Mouse (Mus musculus): ENCODE results near the gene Atp9a. TPM values are rescaled to one million over a fixed set of nuclear protein-coding genes. Genes with fewer than 3 reads are reported as not detected.

Atp9a gene
- polyA plus RNA-seq, 1 experiment from 2014 or later: 60.4 TPM

DNA sequence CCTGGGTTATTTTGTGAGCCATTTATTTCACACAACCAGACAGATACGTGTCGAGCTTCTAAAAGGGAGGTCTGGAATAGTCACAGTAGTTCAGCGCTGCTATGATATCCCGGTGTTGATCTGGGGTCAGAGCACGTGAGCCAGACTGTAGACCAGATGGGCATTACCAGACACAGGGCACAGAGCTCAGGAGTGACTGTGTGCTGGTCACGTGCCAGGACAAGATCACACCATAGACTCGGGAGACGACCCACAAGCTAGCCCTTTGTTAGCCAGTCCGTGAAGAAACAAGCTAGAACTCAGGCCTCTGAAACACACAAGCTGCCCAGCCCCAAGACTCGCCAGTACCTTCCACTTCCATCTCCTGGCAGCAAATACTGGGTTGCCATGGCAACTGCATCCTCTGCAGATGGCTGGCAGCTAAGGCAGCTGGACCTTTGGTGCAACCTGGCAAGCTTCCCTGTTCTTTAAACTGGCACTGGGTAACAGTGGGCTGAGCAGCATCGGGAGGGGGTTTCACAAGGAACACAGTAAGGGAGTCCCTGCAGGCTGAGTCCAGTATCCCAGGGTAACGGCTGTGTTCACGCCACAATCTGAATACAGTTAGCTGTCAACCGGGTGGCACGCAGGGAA, 63.4 kb downstream of the Atp9a start:
- peaks cover 26% of the 10 kb centered on the region for H3K4me1 ChIP-seq
- H3K27me3 ChIP-seq: no peaks in the 10 kb centered on the region
- peak; percentile 93 for ATAC-seq (replicated peaks)
- peak overlapping the region; percentile 96 for H3K27ac ChIP-seq (replicated peaks)
- H3K9me3 ChIP-seq: no peaks in the 10 kb centered on the region
- H3K9ac ChIP-seq (replicated peaks): no peak overlapping the region
- H3K4me3 ChIP-seq: no peak overlapping the region
- peaks cover 38% of the 10 kb centered on the region for H3K36me3 ChIP-seq
- H3K4me2 ChIP-seq (replicated peaks): peak overlapping the region; percentile 13
- WGBS: 32% methylated on average over 15 of the region's 15 CpGs

DNA sequence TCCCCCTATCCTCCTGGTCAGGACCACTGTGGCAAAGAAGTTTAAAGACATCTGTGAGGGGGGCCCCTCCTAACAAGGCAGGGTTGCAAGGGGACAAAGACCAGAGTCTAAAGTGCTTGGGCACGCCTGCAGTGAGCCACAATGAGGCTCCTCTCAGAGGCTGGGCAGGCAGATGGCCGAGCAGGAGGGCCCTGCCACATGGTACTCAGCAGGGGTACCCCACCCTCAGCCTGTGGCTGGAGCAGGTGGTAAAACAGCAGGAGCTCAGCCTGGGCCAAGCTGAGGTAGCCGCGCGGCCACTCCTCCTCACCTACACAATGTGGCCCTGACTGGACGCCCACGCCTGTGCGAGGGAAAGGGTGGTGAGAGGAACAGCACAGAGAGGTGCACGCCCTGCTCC, 64.6 kb downstream of the Atp9a start:
- Histone ChIP-seq H3K4me3 (no peak overlapping the region), H3K9me3 (no peaks in the 10 kb centered on the region), H3K4me2 (replicated peaks) (no peak overlapping the region), H3K36me3 (peaks cover 49% of the 10 kb centered on the region), H3K4me1 (peaks cover 26% of the 10 kb centered on the region), H3K27ac (replicated peaks) (peak overlapping the region; percentile 96), H3K9ac (replicated peaks) (no peak overlapping the region), H3K27me3 (no peaks in the 10 kb centered on the region)
- peak; percentile 73 for ATAC-seq (replicated peaks)
- 27% methylated on average over 9 of the region's 9 CpGs for WGBS

DNA sequence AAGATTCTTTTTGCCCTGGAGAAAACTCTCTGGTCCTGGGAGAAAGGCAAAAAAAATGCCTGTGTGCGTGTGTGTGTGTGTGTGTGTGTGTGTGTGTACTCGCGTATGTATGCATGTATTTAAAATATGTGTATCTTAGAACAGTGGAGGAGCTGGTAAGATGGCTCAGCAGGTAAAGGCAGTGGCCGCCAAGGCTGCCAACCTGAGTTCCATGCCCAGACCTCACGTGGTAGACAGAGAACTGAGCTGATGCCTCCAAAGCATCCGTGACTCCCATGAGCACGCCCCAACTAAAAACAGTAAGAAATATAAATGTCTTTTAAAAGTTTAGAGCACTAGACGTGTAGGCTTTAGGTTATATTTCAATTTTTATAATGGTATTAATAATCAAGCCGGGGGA, 70.5 kb downstream of the Atp9a start:
- 89% methylated on average over 9 of the region's 9 CpGs for WGBS
- no peaks in the 10 kb centered on the region for H3K27me3 ChIP-seq

DNA sequence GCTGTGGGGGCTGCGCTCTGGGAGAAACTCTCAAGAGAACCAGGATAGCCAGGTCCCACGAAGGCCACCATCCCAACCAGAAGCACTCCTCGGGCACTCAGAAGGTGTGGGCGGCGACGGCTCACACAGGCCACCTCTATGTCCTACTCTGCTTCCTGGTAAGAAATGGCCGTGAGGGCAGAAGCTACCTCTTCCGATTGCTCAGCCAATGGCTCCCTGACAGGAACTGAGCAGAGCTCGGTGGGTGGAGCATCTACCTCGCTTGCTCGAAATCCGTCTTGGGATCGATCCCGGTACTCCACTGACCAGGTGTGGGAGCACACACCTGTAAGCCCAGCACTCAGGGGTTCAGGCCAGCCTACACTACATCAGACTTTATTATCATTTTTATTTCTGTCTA, 72.0 kb downstream of the Atp9a start:
- Histone ChIP-seq H3K4me2 (replicated peaks) (no peak overlapping the region), H3K4me3 (no peak overlapping the region), H3K9me3 (no peaks in the 10 kb centered on the region), H3K36me3 (peaks cover 49% of the 10 kb centered on the region), H3K27me3 (no peaks in the 10 kb centered on the region), H3K9ac (replicated peaks) (no peak overlapping the region), H3K4me1 (no peaks in the 10 kb centered on the region), H3K27ac (replicated peaks) (no peak overlapping the region)
- 91% methylated on average over 14 of the region's 14 CpGs for WGBS
- ATAC-seq (replicated peaks): no peak

More for the DNA sequence above, 70.5 kb downstream of the Atp9a start:
- no peak for ATAC-seq (replicated peaks)
- Histone ChIP-seq H3K4me3 (no peak overlapping the region), H3K9ac (replicated peaks) (no peak overlapping the region), H3K36me3 (peaks cover 54% of the 10 kb centered on the region), H3K27ac (replicated peaks) (no peak overlapping the region), H3K4me2 (replicated peaks) (no peak overlapping the region), H3K9me3 (no peaks in the 10 kb centered on the region), H3K4me1 (no peaks in the 10 kb centered on the region)

DNA sequence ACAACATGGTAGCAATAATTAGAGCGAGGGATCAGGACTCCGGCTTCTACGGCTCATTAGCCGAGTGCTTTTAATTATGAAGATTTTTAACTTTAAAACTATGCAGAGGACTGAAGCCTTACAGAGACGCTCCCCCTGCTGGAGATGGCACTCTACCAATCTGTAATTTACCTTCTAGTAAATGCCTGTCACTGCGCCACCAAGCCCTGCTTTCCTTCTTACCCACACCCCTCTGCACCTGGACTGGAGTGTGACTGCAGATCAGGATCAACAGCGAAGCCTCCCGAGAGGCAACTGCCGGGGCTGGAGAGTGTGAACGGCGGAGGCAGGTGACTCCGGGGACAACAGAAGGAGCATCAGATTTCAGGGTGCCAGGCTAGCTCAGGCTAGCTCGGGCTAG, 72.4 kb downstream of the Atp9a start:
- Histone ChIP-seq H3K9me3 (no peaks in the 10 kb centered on the region), H3K27me3 (no peaks in the 10 kb centered on the region), H3K9ac (replicated peaks) (no peak overlapping the region), H3K4me1 (no peaks in the 10 kb centered on the region), H3K4me2 (replicated peaks) (no peak overlapping the region), H3K4me3 (no peak overlapping the region), H3K27ac (replicated peaks) (no peak overlapping the region), H3K36me3 (peaks cover 45% of the 10 kb centered on the region)
- WGBS: 78% methylated on average over 13 of the region's 13 CpGs
- ATAC-seq (replicated peaks): no peak

DNA sequence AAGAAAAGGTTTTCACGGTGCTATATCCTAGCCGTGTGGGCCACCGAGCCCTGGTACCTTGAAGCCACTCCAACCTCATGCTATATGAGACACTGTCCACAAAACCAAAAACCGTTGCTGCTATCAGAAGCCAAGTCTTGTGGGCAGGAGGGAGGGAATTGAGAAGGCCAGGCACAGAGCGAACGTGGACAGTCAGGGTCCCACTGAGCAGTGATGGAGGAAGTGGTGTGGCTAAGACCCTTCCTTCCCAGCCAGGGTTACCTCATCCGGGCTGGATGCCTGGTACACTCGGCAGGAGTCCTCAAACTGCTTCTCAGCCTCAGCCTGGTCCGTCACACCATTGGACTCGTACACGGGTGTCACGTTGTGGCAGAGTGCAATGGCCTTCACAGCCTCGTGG, 74.5 kb downstream of the Atp9a start:
- Histone ChIP-seq H3K4me3 (no peak overlapping the region), H3K4me1 (no peaks in the 10 kb centered on the region), H3K9ac (replicated peaks) (no peak overlapping the region), H3K4me2 (replicated peaks) (no peak overlapping the region), H3K36me3 (peaks cover 32% of the 10 kb centered on the region), H3K27me3 (no peaks in the 10 kb centered on the region), H3K9me3 (no peaks in the 10 kb centered on the region), H3K27ac (replicated peaks) (no peak overlapping the region)
- no peak for ATAC-seq (replicated peaks)
- 90% methylated on average over 13 of the region's 13 CpGs for WGBS

DNA sequence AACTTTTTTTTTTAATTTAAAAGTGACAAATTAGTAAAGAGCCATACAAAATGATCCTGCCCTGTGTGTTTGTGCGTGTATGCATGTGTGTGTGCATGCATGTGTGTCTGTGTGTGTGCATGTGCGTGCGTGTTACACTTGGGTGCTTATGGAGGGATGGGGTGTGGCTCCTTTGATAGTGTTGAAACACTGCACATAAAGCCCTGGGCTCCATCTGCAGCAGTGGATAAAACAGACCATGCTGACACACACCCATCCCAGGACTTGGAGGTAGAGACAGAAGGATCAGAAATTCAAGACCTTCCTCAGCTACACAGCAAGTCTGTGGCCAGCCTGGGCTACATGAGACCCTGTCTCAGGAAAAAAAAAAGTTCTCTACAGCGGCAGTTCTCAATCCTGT, 76.5 kb downstream of the Atp9a start:
- H3K4me1 ChIP-seq: no peaks in the 10 kb centered on the region
- H3K9me3 ChIP-seq: no peaks in the 10 kb centered on the region
- H3K36me3 ChIP-seq: peaks cover 32% of the 10 kb centered on the region
- H3K4me3 ChIP-seq: no peak overlapping the region
- H3K27ac ChIP-seq (replicated peaks): no peak overlapping the region
- no peak overlapping the region for H3K9ac ChIP-seq (replicated peaks)
- H3K27me3 ChIP-seq: no peaks in the 10 kb centered on the region
- no peak overlapping the region for H3K4me2 ChIP-seq (replicated peaks)
- no peak for ATAC-seq (replicated peaks)
- 90% methylated on average over 4 of the region's 4 CpGs for WGBS

DNA sequence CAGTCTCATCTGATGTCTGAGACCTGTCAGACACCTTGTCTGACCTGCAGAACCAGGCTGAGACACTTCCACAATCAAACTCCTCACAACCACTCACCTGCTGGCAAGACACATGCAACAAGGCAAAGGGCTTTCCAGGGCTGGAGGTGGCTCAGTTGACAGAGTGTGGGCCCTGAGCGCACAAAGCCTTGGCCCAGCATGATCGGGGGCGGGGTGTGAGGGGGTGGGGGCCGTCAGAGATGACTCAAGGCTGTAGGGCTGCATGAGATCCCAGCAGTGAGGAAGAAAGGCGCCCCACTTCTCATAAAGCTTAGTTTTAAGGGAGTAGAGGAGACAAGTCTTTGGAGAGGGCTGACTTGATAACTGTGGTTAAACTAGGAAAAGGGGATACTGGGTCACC, 78.5 kb downstream of the Atp9a start:
- Histone ChIP-seq H3K27me3 (no peaks in the 10 kb centered on the region), H3K4me2 (replicated peaks) (no peak overlapping the region), H3K36me3 (peaks cover 38% of the 10 kb centered on the region), H3K4me3 (no peak overlapping the region), H3K27ac (replicated peaks) (no peak overlapping the region), H3K9me3 (no peaks in the 10 kb centered on the region), H3K9ac (replicated peaks) (no peak overlapping the region), H3K4me1 (no peaks in the 10 kb centered on the region)
- no peak for ATAC-seq (replicated peaks)
- 79% methylated on average over 5 of the region's 5 CpGs for WGBS

DNA sequence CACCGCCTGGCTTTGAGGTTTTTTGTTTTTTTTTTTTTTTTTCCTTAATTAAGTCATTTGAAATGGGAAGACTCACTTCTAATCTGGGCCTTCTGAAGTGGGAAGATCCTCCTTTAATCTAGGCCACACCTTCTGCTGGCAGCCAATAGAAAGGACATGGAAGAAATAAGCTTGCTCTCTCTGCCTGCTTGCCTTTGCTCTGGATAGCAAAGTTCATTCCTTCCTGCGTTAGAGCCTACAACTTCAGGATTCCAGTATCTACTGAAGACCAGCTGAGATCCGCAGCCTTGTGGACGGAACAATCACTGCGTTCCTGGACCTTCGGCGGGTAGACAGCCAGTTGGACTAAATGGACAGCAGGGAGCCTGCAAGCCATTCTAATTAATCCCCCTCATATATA, 79.0 kb downstream of the Atp9a start:
- H3K27ac ChIP-seq (replicated peaks): no peak overlapping the region
- no peaks in the 10 kb centered on the region for H3K4me1 ChIP-seq
- WGBS: 79% methylated on average over 7 of the region's 7 CpGs
- H3K9ac ChIP-seq (replicated peaks): no peak overlapping the region
- no peak overlapping the region for H3K4me3 ChIP-seq
- ATAC-seq (replicated peaks): no peak
- H3K9me3 ChIP-seq: no peaks in the 10 kb centered on the region
- H3K27me3 ChIP-seq: no peaks in the 10 kb centered on the region
- H3K36me3 ChIP-seq: peaks cover 37% of the 10 kb centered on the region
- no peak overlapping the region for H3K4me2 ChIP-seq (replicated peaks)

DNA sequence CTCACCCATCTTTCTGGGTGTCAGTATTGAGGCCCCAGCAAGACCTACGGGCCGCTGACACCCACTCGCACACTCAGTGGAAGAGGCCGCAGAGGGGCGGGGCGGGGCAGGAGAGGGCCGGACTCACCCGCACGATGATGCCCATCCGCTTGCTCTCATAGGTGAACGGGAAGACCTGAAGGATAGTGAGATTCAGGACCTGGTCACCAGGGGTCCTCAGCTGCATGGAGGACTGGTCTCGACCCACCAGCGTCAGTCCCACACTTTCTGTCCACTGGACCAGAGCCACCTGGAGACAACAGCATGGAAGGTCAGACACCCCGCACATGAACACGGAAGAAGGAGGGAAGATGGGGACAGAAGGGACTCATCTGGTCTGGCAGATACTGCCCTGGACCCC, 80.4 kb downstream of the Atp9a start:
- Histone ChIP-seq H3K27me3 (no peaks in the 10 kb centered on the region), H3K4me1 (no peaks in the 10 kb centered on the region), H3K36me3 (peaks cover 36% of the 10 kb centered on the region), H3K4me2 (replicated peaks) (no peak overlapping the region), H3K9me3 (no peaks in the 10 kb centered on the region), H3K9ac (replicated peaks) (no peak overlapping the region), H3K4me3 (no peak overlapping the region), H3K27ac (replicated peaks) (no peak overlapping the region)
- WGBS: 75% methylated on average over 15 of the region's 15 CpGs
- no peak for ATAC-seq (replicated peaks)

DNA sequence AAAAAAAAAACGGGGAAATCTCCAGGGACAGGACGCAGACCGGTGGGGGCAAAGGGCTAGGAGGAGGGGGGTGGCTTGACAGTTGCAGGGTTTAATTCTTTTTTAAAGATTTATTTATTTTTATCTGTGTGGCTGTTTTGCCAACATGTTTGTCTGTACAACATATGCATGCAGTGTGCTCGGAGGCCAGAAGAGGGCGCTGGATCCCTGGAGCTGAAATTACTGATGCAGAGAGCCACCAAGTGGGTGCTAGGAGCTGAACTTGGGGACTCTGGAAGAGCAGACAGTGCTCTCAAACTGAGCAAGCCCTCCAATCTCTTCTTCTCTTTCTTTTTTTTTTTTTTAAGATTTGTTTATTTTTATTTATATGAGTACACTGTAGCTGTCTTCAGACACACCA, 81.9 kb downstream of the Atp9a start:
- no peaks in the 10 kb centered on the region for H3K27me3 ChIP-seq
- H3K9me3 ChIP-seq: no peaks in the 10 kb centered on the region
- no peak overlapping the region for H3K27ac ChIP-seq (replicated peaks)
- WGBS: 55% methylated on average over 5 of the region's 5 CpGs
- H3K36me3 ChIP-seq: peaks cover 36% of the 10 kb centered on the region
- no peak overlapping the region for H3K4me3 ChIP-seq
- H3K4me1 ChIP-seq: no peaks in the 10 kb centered on the region
- H3K9ac ChIP-seq (replicated peaks): no peak overlapping the region
- H3K4me2 ChIP-seq (replicated peaks): no peak overlapping the region
- ATAC-seq (replicated peaks): no peak

DNA sequence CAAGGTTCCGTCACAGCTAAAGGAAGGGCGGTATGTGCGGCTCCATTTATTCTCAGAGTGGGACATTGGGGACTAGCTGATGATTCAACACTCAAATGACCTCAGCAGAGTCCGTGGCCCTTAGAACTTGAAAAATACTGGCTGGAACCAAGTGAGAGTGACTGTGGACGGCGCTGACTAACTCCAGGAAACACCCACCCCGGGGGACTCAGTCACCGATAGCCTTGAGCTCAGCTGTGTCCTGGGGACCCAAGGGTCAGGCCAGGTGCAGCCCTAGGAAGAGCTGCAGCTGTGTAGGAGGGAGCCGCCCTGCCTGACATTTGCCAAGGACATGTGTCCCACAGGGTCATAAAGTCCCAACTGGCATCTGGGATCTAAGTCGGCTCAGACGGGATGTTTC, 83.7 kb downstream of the Atp9a start:
- Histone ChIP-seq H3K9me3 (no peaks in the 10 kb centered on the region), H3K4me2 (replicated peaks) (no peak overlapping the region), H3K36me3 (peaks cover 36% of the 10 kb centered on the region), H3K4me1 (no peaks in the 10 kb centered on the region), H3K9ac (replicated peaks) (no peak overlapping the region), H3K27me3 (no peaks in the 10 kb centered on the region), H3K4me3 (no peak overlapping the region), H3K27ac (replicated peaks) (no peak overlapping the region)
- no peak for ATAC-seq (replicated peaks)
- 87% methylated on average over 11 of the region's 11 CpGs for WGBS

DNA sequence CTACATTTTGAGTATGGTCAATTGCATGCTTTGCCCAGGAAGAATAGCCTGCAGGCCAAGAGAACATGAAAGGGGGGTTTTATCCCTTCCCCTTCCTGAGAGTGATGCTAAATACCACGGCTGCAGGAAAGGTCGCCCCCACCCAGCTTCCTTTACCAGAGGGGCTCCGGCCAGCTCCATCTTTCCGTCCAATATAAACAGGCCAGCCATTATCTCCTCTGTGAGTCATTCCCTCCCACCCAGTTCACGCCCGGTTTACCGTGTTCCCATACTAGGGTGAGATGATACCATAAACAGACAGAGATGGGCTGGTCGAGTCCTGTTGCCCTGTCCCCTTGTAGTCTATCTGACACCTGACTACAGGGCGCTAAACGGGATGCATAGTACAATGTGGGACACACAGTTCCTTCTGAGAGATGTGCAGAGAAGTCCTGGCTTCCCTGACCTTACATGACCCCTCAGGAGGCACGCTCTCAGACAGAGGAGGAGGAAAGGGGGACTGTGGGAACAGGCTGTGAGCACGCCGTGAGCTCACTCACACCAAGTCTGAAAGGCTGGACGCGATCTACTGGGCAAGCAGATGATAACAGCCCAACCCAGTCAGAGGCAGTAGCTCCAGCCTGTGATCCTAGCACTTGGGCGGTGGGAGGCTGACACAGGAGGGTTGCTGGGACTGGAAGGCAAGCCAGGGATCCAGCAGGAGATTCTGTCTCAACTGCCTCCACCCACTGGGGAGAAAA, 85.5 kb downstream of the Atp9a start:
- Histone ChIP-seq H3K27ac (replicated peaks) (no peak overlapping the region), H3K9ac (replicated peaks) (no peak overlapping the region), H3K27me3 (no peaks in the 10 kb centered on the region), H3K36me3 (peaks cover 52% of the 10 kb centered on the region), H3K9me3 (no peaks in the 10 kb centered on the region), H3K4me3 (no peak overlapping the region), H3K4me2 (replicated peaks) (no peak overlapping the region), H3K4me1 (no peaks in the 10 kb centered on the region)
- no peak for ATAC-seq (replicated peaks)
- 84% methylated on average over 16 of the region's 16 CpGs for WGBS
